Mouse (Mus musculus): Measurements from ENCODE around the gene Hist1h2ad. TPM values are rescaled to one million over a fixed set of nuclear protein-coding genes. Genes with fewer than 3 reads are reported as not detected.
"Not testable (repeated sequence)": the region's sequence is repeated elsewhere in the genome, so short reads cannot be mapped to it uniquely, and the experiment has no call there.

Gene Hist1h2ad
- polyA plus RNA-seq, 1 experiment from 2014 or later = 3.6 TPM

DNA sequence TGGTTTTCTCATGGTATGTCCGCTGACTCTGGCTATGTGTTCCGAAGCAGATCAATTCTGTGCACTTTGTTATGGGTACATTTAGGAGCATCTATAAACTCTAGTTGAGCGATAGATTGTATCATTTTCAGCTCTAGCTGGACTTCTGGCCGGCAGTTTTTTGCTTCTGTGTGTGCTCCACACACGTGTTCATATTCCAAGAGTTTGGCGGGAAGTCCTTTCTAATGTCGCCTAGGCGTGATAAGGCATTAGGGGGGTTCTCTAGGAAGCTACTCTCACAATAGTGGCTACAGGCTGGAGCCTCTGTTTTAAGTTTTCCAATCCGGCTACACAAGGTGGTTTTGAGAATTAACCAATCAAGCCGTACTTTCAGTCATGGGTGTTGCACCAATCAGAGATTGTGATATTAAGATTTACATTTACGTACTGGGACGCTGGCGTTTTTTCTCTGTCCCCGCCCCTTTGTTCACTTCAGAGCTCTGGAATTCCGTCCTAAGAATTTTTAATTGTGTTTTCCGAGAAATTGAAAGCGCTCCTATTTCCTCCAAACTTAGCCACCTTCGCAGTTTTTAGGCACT is 18.3 kb upstream of the Hist1h2ad start:
- peak; percentile 45 for ATAC-seq (ENCODE audit: insufficient number of reproducible peaks, insufficient read depth, low FRiP score, low TSS enrichment)
- H3K4me1 ChIP-seq = 0 out of 2 replicates have a peak, but pooled peaks cover 6% of the 10 kb centered on the region
- H3K27me3 ChIP-seq = no peaks in the 10 kb centered on the region
- H3K4me3 ChIP-seq = peak overlapping the region; percentile 66
- no peaks in the 10 kb centered on the region for H3K36me3 ChIP-seq
- H3K27ac ChIP-seq = peak overlapping the region; percentile 99
- no peaks in the 10 kb centered on the region for H3K9me3 ChIP-seq
- WGBS = under 1% methylated on average over 18 of the region's 18 CpGs
- H3K4me2 ChIP-seq (replicated peaks) = peak overlapping the region; percentile 82
- peak overlapping the region; percentile 75 for H3K9ac ChIP-seq

DNA sequence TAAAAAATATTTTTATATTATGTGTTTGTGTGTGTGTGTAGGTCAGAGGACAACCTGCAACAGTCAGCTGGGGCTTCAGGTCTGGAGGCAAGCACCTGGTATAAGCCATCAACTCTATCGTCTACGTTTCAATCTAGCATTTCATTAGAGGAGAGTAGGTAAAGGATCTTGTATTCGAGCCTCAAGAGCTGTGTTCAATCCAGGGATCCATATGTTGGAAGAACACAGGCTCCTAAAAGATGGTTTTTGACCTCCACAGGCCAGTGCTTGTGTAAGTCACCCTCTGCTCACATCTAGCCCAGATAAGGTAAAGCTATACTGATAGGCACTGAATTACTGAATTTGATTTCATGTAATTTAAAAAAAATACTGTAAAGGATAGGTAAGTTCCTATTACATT is 17.3 kb upstream of the Hist1h2ad start:
- H3K9ac ChIP-seq = no peak overlapping the region
- WGBS = 65% methylated on average over 3 of the region's 3 CpGs
- H3K4me2 ChIP-seq (replicated peaks) = peak overlapping the region; percentile 82

DNA sequence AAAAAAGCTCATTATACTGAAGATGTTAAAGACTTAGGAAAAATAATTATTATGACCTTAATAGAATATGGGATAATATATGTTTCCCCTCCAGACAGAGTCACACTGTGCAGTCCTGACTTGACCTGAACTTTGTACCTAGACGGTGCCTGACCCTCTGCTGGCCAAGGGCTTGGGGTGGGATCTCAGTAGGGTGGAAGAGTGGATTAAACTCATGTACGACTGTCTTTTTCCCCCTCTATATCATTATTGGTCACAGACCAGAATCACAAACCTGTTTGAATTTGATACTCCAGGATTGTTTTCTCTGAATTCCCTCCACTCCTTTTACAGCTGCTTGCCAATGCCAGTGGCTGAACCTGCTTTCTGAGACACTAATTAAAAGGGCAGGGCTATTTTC is 13.5 kb upstream of the Hist1h2ad start:
- H3K4me3 ChIP-seq; ATAC-seq (ENCODE audit: insufficient number of reproducible peaks, insufficient read depth, low FRiP score, low TSS enrichment); H3K27me3 ChIP-seq; H3K36me3 ChIP-seq; H3K9me3 ChIP-seq; H3K9ac ChIP-seq; H3K4me1 ChIP-seq: not testable (repeated sequence)
- 9% methylated on average over 2 of the region's 2 CpGs for WGBS
- Histone ChIP-seq H3K27ac (0 out of 2 replicates have a peak overlapping the region, but pooled peaks have one; percentile 57), H3K4me2 (replicated peaks) (peak overlapping the region; percentile 27; the same call in 1 of the 2 replicates)

More for the DNA sequence above, 17.3 kb upstream of the Hist1h2ad start:
- Histone ChIP-seq H3K9me3 (no peaks in the 10 kb centered on the region), H3K27me3 (no peaks in the 10 kb centered on the region), H3K4me3 (no peak overlapping the region), H3K27ac (peak overlapping the region; percentile 99), H3K36me3 (no peaks in the 10 kb centered on the region), H3K4me1 (0 out of 2 replicates have a peak, but pooled peaks cover 6% of the 10 kb centered on the region)
- no peak for ATAC-seq (ENCODE audit: insufficient number of reproducible peaks, insufficient read depth, low FRiP score, low TSS enrichment)

DNA sequence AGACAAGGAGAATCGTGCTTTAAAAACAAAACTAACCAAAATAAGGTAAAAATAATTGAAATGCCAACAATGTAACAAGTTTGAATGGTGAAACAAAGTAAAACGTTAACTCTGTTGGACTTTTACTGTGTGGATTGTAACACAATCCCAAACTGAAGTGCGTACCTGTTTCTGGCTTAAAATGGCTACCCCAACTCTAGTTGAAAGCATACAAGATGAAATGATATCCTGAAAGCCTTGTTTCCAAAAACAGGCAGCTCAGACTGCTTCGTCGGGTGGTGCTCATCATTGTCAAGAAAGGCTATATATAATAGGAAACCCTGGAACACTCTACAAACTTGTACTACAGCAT is 12.7 kb upstream of the Hist1h2ad start:
- not testable (repeated sequence) for H3K36me3 ChIP-seq; H3K27me3 ChIP-seq; H3K4me1 ChIP-seq; ATAC-seq (ENCODE audit: insufficient number of reproducible peaks, insufficient read depth, low FRiP score, low TSS enrichment); H3K9me3 ChIP-seq
- WGBS = 3% methylated on average over 2 of the region's 5 CpGs
- peak overlapping the region; percentile 98 for H3K27ac ChIP-seq
- peak overlapping the region; percentile 36; the same call in 1 of the 2 replicates for H3K9ac ChIP-seq
- H3K4me3 ChIP-seq = peak overlapping the region; percentile 40
- peak overlapping the region; percentile 74 for H3K4me2 ChIP-seq (replicated peaks)

DNA sequence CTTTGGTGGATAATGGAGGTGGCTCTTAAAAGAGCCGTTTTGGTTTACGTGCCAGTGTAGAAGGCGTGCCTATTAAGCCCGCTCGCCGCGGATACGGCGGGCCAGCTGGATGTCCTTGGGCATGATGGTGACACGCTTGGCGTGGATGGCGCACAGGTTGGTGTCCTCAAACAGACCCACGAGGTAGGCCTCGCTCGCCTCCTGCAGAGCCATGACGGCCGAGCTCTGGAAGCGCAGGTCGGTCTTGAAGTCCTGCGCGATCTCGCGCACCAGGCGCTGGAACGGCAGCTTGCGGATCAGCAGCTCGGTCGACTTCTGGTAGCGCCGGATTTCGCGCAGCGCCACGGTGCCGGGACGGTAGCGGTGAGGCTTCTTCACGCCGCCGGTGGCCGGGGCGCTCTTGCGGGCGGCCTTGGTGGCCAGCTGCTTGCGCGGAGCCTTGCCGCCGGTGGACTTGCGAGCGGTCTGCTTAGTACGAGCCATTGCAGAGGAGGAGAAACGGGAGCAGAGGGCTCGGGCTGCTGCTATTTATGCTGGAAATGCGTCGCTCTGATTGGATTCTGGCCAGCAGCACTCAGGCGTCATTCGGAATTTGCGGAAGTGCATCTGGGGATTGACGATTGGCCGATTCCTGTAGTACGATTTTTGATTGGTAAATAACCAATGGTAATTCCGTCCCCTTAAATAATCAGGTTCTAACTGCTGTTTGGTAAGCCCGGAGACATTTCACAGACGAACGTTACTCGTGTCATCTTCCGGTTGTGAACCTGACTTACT is 12.1 kb upstream of the Hist1h2ad start, which contains the start of gene Hist1h3e:
TSS of gene Hist1h3e (minus strand) at position 487 of the 777 bp plus-strand sequence.
- under 1% methylated on average over 62 of the region's 67 CpGs for WGBS
- ATAC-seq (ENCODE audit: insufficient number of reproducible peaks, insufficient read depth, low FRiP score, low TSS enrichment) = peak; percentile 97
- not testable (repeated sequence) for H3K36me3 ChIP-seq, H3K27me3 ChIP-seq, H3K4me1 ChIP-seq, H3K9me3 ChIP-seq
- Histone ChIP-seq H3K4me3 (peak within 1 kb of the TSS; percentile 40), H3K4me2 (replicated peaks) (peak within 1 kb of the TSS; percentile 74), H3K9ac (peak within 1 kb of the TSS; percentile 48), H3K27ac (peak within 1 kb of the TSS; percentile 98)

DNA sequence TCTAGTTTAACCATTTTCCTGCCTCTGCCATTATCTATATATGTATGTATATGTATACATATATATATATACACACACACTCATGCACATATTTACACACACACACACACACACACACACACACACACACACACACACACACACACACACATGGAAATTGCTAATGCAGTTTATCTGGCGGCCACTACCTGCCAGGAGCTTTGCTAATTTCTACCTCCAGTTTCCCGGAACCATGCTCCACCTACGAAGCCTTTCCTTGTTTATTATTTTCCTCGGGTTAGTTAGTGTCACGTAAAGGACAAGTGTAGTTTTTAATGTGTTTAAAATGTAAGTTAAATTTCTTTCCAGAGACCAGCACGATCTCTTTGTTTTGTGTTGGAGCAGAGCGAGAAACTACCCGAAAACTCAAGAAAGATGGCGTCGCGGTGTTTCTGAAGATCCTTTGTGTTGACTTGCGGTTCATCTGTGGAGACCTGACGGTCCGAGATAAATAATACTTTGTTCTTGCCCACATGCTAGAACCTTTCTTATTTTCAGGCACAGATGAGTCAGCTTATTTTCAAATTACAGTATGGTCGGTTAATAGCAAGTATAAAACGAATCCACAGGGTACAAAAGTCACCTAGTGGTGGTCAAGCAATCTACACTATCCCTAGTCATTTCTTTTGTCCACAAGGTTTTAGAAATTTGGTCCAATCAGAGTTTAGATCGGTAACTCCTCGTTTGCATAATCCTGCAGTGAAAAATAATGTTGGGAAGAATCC is 11.3 kb upstream of the Hist1h2ad start:
- WGBS = 2% methylated on average over 18 of the region's 18 CpGs
- Histone ChIP-seq H3K9me3 (no peaks in the 10 kb centered on the region), H3K4me2 (replicated peaks) (peak overlapping the region; percentile 74), H3K4me3 (peak overlapping the region; percentile 40), H3K27me3 (no peaks in the 10 kb centered on the region), H3K9ac (peak overlapping the region; percentile 48), H3K4me1 (no peaks in the 10 kb centered on the region), H3K36me3 (no peaks in the 10 kb centered on the region), H3K27ac (peak overlapping the region; percentile 98)
- ATAC-seq (ENCODE audit: insufficient number of reproducible peaks, insufficient read depth, low FRiP score, low TSS enrichment) = peak; percentile 50

DNA sequence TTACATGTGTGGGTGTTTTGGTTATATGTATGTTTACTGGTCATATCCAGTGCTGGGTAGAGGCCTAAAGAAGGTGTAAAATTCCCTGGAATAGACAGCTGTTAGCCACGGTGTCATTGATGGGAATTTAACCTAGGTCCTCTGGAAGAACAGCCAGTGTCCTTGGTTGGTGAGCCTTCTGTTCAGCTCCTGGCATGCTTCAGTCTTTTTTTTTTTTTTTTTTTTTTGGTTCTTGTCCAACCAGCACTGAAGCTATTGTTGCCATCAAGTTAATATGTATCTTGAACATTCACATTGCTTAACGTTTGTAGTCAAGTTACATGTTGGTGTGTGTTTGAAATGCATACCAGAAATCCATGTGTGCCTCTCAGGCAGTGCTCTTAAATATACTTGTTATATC is 9.7 kb upstream of the Hist1h2ad start:
- no peaks in the 10 kb centered on the region for H3K9me3 ChIP-seq
- WGBS = 84% methylated on average over 2 of the region's 2 CpGs
- no peaks in the 10 kb centered on the region for H3K4me1 ChIP-seq
- no peak overlapping the region for H3K4me2 ChIP-seq (replicated peaks)
- H3K4me3 ChIP-seq = no peak overlapping the region
- H3K9ac ChIP-seq = no peak overlapping the region
- no peaks in the 10 kb centered on the region for H3K36me3 ChIP-seq
- H3K27me3 ChIP-seq = no peaks in the 10 kb centered on the region
- peak overlapping the region; percentile 98; the same call in 1 of the 2 replicates for H3K27ac ChIP-seq
- no peak for ATAC-seq (ENCODE audit: insufficient number of reproducible peaks, insufficient read depth, low FRiP score, low TSS enrichment)

DNA sequence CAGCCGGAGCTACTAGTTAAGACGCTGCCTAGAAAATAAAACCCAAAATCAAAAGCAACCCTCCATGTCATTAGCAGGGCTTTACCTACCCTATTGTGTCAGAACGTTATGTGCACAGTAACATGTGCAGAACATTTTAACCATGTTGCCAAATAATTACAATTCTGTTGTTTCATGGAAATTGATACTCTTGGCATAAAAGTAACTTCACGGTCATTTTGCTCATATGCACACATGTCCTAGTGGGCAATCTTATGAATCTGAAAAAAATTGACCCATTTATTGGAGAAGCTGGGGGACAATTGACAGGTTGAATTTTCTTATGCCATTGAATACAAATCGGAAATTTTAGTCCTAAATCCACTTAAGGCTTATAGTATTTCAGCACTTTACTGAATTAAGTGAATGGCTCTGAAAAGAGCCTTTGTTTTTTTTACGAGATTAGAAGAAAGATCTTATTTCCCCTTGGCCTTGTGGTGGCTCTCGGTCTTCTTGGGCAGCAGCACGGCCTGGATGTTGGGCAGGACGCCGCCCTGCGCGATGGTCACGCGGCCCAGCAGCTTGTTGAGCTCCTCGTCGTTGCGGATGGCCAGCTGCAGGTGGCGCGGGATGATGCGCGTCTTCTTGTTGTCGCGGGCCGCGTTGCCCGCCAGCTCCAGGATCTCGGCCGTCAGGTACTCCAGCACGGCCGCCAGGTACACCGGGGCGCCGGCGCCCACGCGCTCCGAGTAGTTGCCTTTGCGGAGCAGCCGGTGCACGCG is 3.7 kb upstream of the Hist1h2ad start:
- not testable (repeated sequence) for ATAC-seq (ENCODE audit: insufficient number of reproducible peaks, insufficient read depth, low FRiP score, low TSS enrichment)

DNA sequence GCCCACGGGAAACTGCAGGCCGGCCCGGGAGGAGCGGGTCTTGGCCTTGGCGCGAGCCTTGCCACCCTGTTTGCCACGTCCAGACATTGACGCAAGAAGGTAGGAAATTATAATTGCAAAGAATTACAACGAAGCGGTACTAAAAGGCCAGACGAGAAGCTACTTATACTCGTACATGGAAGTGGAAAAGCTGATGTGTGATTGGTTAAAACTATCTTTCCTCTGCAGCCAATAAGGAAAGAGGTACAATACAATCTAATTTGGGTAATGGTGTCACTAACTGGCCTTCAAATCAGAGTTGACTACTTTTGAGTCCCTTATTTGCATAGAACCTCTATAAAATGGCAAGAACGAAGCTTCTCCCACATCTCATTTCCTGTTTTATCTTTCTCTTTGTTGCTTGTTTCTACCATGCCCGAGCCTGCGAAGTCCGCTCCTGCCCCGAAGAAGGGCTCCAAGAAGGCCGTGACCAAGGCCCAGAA is 3.1 kb upstream of the Hist1h2ad start, which contains the start of the genes Hist1h2ae and Hist1h2bg:
TSS of gene Hist1h2ae (minus strand) at position 199 of the 482 bp plus-strand sequence.
TSS of gene Hist1h2bg (plus strand) at position 375 of the 482 bp plus-strand sequence.
- 0% methylated on average over 18 of the region's 18 CpGs for WGBS
- peak; percentile 91 for ATAC-seq (ENCODE audit: insufficient number of reproducible peaks, insufficient read depth, low FRiP score, low TSS enrichment)

More for the DNA sequence above, 3.7 kb upstream of the Hist1h2ad start:
- not testable (repeated sequence) for H3K27me3 ChIP-seq, H3K36me3 ChIP-seq, H3K4me1 ChIP-seq, H3K9me3 ChIP-seq
- Histone ChIP-seq H3K9ac (peak overlapping the region; percentile 44), H3K27ac (peak overlapping the region; percentile 96), H3K4me3 (peak overlapping the region; percentile 52), H3K4me2 (replicated peaks) (peak overlapping the region; percentile 55)
- 1% methylated on average over 24 of the region's 41 CpGs for WGBS

DNA sequence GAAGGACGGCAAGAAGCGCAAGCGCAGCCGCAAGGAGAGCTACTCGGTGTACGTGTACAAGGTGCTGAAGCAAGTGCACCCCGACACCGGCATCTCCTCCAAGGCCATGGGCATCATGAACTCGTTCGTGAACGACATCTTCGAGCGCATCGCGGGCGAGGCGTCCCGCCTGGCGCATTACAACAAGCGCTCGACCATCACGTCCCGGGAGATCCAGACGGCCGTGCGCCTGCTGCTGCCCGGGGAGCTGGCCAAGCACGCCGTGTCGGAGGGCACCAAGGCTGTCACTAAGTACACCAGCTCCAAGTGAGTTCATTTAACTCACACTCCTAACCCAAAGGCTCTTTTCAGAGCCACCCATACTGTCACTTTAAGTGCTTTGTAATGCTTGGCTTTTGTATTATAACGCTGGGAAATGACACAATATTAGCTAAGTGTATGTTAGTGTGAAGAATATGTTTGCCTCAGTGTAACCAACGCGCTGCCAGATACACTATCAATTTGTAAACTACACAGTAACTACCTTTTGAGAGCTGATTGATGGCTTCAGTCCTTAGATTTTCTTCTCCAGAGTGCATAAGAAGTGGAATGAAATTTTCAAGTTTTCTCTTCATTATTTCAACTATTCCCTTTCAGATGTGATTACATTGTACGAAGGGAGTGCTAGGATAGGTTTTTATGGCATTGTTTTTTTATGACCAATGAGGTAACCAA is 2.5 kb upstream of the Hist1h2ad start:
- not testable (repeated sequence) for H3K9me3 ChIP-seq; ATAC-seq (ENCODE audit: insufficient number of reproducible peaks, insufficient read depth, low FRiP score, low TSS enrichment); H3K27me3 ChIP-seq; H3K36me3 ChIP-seq
- Histone ChIP-seq H3K9ac (peak overlapping the region; percentile 72), H3K4me2 (replicated peaks) (peak overlapping the region; percentile 74), H3K4me1 (peaks cover 13% of the 10 kb centered on the region; the same call in 1 of the 2 replicates), H3K27ac (peak overlapping the region; percentile 96), H3K4me3 (peak overlapping the region; percentile 52)
- WGBS = under 1% methylated on average over 17 of the region's 34 CpGs

More for the DNA sequence above, 3.1 kb upstream of the Hist1h2ad start, which contains the start of the genes Hist1h2ae and Hist1h2bg:
- peaks cover 8% of the 10 kb centered on the region; the same call in 1 of the 2 replicates for H3K4me1 ChIP-seq
- peak within 1 kb of the TSS; percentile 52 for H3K4me3 ChIP-seq
- no peaks in the 10 kb centered on the region for H3K9me3 ChIP-seq
- peak within 1 kb of the TSS; percentile 72 for H3K9ac ChIP-seq
- H3K27ac ChIP-seq = peak within 1 kb of the TSS; percentile 96
- peak within 1 kb of the TSS; percentile 74 for H3K4me2 ChIP-seq (replicated peaks)
- no peaks in the 10 kb centered on the region for H3K27me3 ChIP-seq
- no peaks in the 10 kb centered on the region for H3K36me3 ChIP-seq

Measured in embryonic facial prominence, embryonic 12.5 days (tissue).